Comparison of ENCODE assay signal across 11 mouse cellular contexts in the genomic region with DNA sequence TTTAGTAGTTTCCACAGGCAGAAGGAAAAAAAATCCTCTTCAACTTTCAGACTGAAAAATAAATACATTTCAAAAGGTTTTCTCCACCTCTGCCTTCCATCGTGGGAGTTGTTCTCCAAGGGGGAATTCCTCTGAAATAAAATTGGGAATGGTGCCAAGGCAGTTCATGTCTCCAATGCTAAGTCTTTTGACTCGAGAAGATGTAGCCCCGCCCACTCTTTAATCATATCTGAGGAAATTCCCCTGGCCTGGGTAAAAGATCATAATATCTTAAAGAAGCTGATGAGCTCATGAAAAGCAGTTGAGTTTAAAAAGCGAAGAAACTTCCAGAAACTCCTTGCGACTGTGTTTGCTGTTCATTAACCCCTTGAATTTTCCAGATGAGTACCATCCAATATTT.
DNase-seq lines count a peak whose midpoint lies in the region; ATAC-seq and TF ChIP-seq lines count a peak whose summit lies in the region.
"Had no signal": no experiment of that assay in that cellular context is flagged by ENCODE, and none has a peak within 500 bp of the region (broad histone marks: within the 10 kb centered on the region; RNA-seq: fewer than 3 reads in every experiment).

No protein-coding gene starts in this region.

- no peaks in the 10 kb centered on the region for H3K4me1 ChIP-seq in embryonic facial prominence, embryonic 14.5 days (ENCODE audit: control insufficient read depth, insufficient read depth, low read length)
- no peaks in the 10 kb centered on the region for H3K4me1 ChIP-seq in embryonic facial prominence, embryonic 10.5 days
- H3K4me1 ChIP-seq in liver, embryonic 13.5 days (replicated peaks) = peaks cover 3% of the 10 kb centered on the region; the same call in 1 of the 2 replicates
- H3K4me1 ChIP-seq in liver, postnatal 0 days (ENCODE audit: insufficient read depth) = no peaks in the 10 kb centered on the region
- H3K4me1 ChIP-seq in heart, embryonic 13.5 days = peaks cover 25% of the 10 kb centered on the region
- H3K4me1 ChIP-seq: limb, embryonic 13.5 days had no signal

- H3K36me3 ChIP-seq in embryonic facial prominence, embryonic 14.5 days (ENCODE audit: control insufficient read depth, insufficient read depth, low read length) = no peaks in the 10 kb centered on the region
- no peaks in the 10 kb centered on the region for H3K36me3 ChIP-seq in embryonic facial prominence, embryonic 10.5 days (replicated peaks)
- H3K36me3 ChIP-seq in liver, embryonic 13.5 days = no peaks in the 10 kb centered on the region
- H3K36me3 ChIP-seq in liver, postnatal 0 days (replicated peaks; ENCODE audit: insufficient read depth, low read length) = no peaks in the 10 kb centered on the region
- no peaks in the 10 kb centered on the region for H3K36me3 ChIP-seq in heart, embryonic 13.5 days
- H3K36me3 ChIP-seq: limb, embryonic 13.5 days had no signal

- H3K4me2 ChIP-seq in embryonic facial prominence, embryonic 14.5 days (ENCODE audit: low read depth, low read length) = no peak overlapping the region
- H3K4me2 ChIP-seq in liver, embryonic 13.5 days = no peak overlapping the region
- no peak overlapping the region for H3K4me2 ChIP-seq in liver, postnatal 0 days (ENCODE audit: low read depth, low read length)
- no peak overlapping the region for H3K4me2 ChIP-seq in heart, embryonic 13.5 days
- H3K4me2 ChIP-seq: limb, embryonic 13.5 days had no signal

- H3K9ac ChIP-seq in embryonic facial prominence, embryonic 14.5 days (ENCODE audit: low read depth, low read length) = no peak overlapping the region
- no peak overlapping the region for H3K9ac ChIP-seq in liver, embryonic 13.5 days
- no peak overlapping the region for H3K9ac ChIP-seq in liver, postnatal 0 days (replicated peaks)
- H3K9ac ChIP-seq in heart, embryonic 13.5 days = no peak overlapping the region
- H3K9ac ChIP-seq: limb, embryonic 13.5 days had no signal

- no peak for TF ChIP-seq CTCF in liver, postnatal 0 days (IDR thresholded peaks at IDR 0.05; ENCODE audit: low read depth)

- no peaks in the 10 kb centered on the region for H3K27me3 ChIP-seq in embryonic facial prominence, embryonic 14.5 days (replicated peaks; ENCODE audit: control insufficient read depth, insufficient read depth, low read length)
- no peaks in the 10 kb centered on the region for H3K27me3 ChIP-seq in embryonic facial prominence, embryonic 10.5 days (replicated peaks; ENCODE audit: low read depth, poor library complexity, severe bottlenecking)
- no peaks in the 10 kb centered on the region for H3K27me3 ChIP-seq in liver, embryonic 13.5 days
- H3K27me3 ChIP-seq in liver, postnatal 0 days (ENCODE audit: insufficient read depth, low read length) = no peaks in the 10 kb centered on the region
- H3K27me3 ChIP-seq in heart, embryonic 13.5 days (replicated peaks) = no peaks in the 10 kb centered on the region
- H3K27me3 ChIP-seq: limb, embryonic 13.5 days had no signal

- H3K9me3 ChIP-seq in embryonic facial prominence, embryonic 14.5 days (ENCODE audit: control insufficient read depth, low read length) = no peaks in the 10 kb centered on the region
- no peaks in the 10 kb centered on the region for H3K9me3 ChIP-seq in embryonic facial prominence, embryonic 10.5 days
- H3K9me3 ChIP-seq in liver, embryonic 13.5 days (replicated peaks) = no peaks in the 10 kb centered on the region
- H3K9me3 ChIP-seq in liver, postnatal 0 days (ENCODE audit: low read length) = no peaks in the 10 kb centered on the region
- no peaks in the 10 kb centered on the region for H3K9me3 ChIP-seq in heart, embryonic 13.5 days
- H3K9me3 ChIP-seq: limb, embryonic 13.5 days had no signal

- no peak for TF ChIP-seq EP300 in liver, postnatal 0 days (IDR thresholded peaks at IDR 0.05; ENCODE audit: low read depth)

- DNase-seq in embryonic facial prominence, embryonic 14.5 days (ENCODE audit: low spot score) = peak; percentile 89
- DNase-seq in embryonic facial prominence, embryonic 10.5 days (ENCODE audit: low spot score) = no peak
- no peak for DNase-seq in liver, embryonic 13.5 days
- no peak for DNase-seq in liver, postnatal 0 days
- DNase-seq in lung, postnatal 36 days = peak; percentile 41
- no peak for DNase-seq in right cerebral cortex, postnatal 4 days
- no peak for DNase-seq in layer of hippocampus, postnatal 14 days (ENCODE audit: low spot score in 2 of 2)
- DNase-seq: cerebellum, postnatal 36 days had no signal

- WGBS in embryonic facial prominence, embryonic 14.5 days = 29% methylated on average over 5 of the region's 5 CpGs
- 84% methylated on average over 5 of the region's 5 CpGs for WGBS in embryonic facial prominence, embryonic 10.5 days
- WGBS in liver, embryonic 13.5 days (ENCODE audit: insufficient replicate concordance) = 41% methylated on average over 5 of the region's 5 CpGs
- WGBS in liver, postnatal 0 days (ENCODE audit: insufficient replicate concordance) = 42% methylated on average over 5 of the region's 5 CpGs
- 37% methylated on average over 5 of the region's 5 CpGs for WGBS in heart, embryonic 13.5 days

- no peak for ATAC-seq in embryonic facial prominence, embryonic 14.5 days (ENCODE audit: low read depth)
- no peak for ATAC-seq in liver, embryonic 13.5 days (ENCODE audit: low read depth)
- no peak for ATAC-seq in liver, postnatal 0 days
- ATAC-seq in heart, embryonic 13.5 days (ENCODE audit: extremely low read depth, insufficient number of reproducible peaks, low FRiP score, low TSS enrichment) = no peak

- no peak overlapping the region for H3K4me3 ChIP-seq in embryonic facial prominence, embryonic 14.5 days (ENCODE audit: low read depth, low read length)
- no peak overlapping the region for H3K4me3 ChIP-seq in embryonic facial prominence, embryonic 10.5 days
- no peak overlapping the region for H3K4me3 ChIP-seq in liver, embryonic 13.5 days (replicated peaks)
- H3K4me3 ChIP-seq in liver, postnatal 0 days (ENCODE audit: low read depth, low read length) = no peak overlapping the region
- H3K4me3 ChIP-seq in heart, embryonic 13.5 days = no peak overlapping the region
- H3K4me3 ChIP-seq: erythroblast, embryonic 14.5 days; limb, embryonic 13.5 days had no signal

- no peak overlapping the region for H3K27ac ChIP-seq in embryonic facial prominence, embryonic 14.5 days (replicated peaks; ENCODE audit: low read depth, low read length)
- no peak overlapping the region for H3K27ac ChIP-seq in embryonic facial prominence, embryonic 10.5 days (replicated peaks)
- H3K27ac ChIP-seq in liver, embryonic 13.5 days = peak overlapping the region; percentile 32; the same call in 1 of the 2 replicates
- no peak overlapping the region for H3K27ac ChIP-seq in liver, postnatal 0 days (ENCODE audit: low read depth)
- peak overlapping the region; percentile 51; the same call in 1 of the 2 replicates for H3K27ac ChIP-seq in heart, embryonic 13.5 days (replicated peaks)
- H3K27ac ChIP-seq: limb, embryonic 13.5 days had no signal

Comparison
In these comparisons a context has a peak if more than half of its experiments do, and no peak if none do; other contexts are left out.
1. DNase-seq: peak in embryonic facial prominence, embryonic 14.5 days (single experiment) and lung, postnatal 36 days (single experiment); none in embryonic facial prominence, embryonic 10.5 days (single experiment), liver, embryonic 13.5 days (single experiment), liver, postnatal 0 days (single experiment), right cerebral cortex, postnatal 4 days (single experiment) and layer of hippocampus, postnatal 14 days (0 of 2).
2. H3K27ac ChIP-seq: peak in liver, embryonic 13.5 days (single experiment) and heart, embryonic 13.5 days (single experiment); none in embryonic facial prominence, embryonic 14.5 days (single experiment), embryonic facial prominence, embryonic 10.5 days (single experiment) and liver, postnatal 0 days (single experiment).